9 mouse cellular contexts compared by ENCODE assay signal in the genomic region with DNA sequence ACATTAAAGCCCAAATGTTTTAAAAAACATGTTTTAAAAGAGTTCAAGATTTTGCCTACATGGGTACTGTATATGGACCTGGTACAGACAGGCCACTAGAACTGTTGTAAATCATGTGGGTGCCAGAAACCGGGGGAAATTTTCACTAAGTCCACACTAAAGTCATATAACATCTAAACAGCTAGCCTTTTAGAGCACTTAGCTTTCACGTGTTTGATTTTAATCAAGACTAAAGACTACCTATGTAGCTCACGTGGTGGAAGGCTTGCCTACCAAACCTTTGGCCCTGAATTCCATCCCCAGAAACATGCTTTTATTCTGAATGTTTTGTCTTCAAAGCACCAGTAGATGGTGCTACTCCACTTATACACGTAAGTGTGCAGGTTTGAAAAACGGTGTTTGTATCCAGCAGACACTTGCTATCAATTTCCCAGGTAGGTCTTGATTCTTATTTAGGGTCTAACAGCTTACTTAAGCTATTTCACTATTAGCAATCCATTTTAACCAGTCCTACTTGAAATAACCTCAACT. TPM values are rescaled to one million over a fixed set of nuclear protein-coding genes. Genes with fewer than 3 reads are reported as not detected.
DNase-seq lines count a peak whose midpoint lies in the region; ATAC-seq lines count a peak whose summit lies in the region.
"Had no signal": no experiment of that assay in that cellular context is flagged by ENCODE, and none has a peak within 500 bp of the region (broad histone marks: within the 10 kb centered on the region; RNA-seq: fewer than 3 reads in every experiment).

No protein-coding gene starts in this region.

- no peak overlapping the region for H3K9ac ChIP-seq in midbrain, embryonic 16.5 days (ENCODE audit: low read depth, low read length)

- no peaks in the 10 kb centered on the region for H3K9me3 ChIP-seq in embryonic facial prominence, embryonic 10.5 days
- H3K9me3 ChIP-seq in midbrain, embryonic 16.5 days (replicated peaks; ENCODE audit: control insufficient read depth, low read length, poor library complexity, severe bottlenecking): no peaks in the 10 kb centered on the region

- H3K27me3 ChIP-seq in embryonic facial prominence, embryonic 10.5 days (replicated peaks; ENCODE audit: low read depth, poor library complexity, severe bottlenecking): no peaks in the 10 kb centered on the region
- no peaks in the 10 kb centered on the region for H3K27me3 ChIP-seq in midbrain, embryonic 16.5 days (ENCODE audit: control insufficient read depth, insufficient read depth, low read depth, low read length)

- no peak overlapping the region for H3K4me2 ChIP-seq in midbrain, embryonic 16.5 days (ENCODE audit: low read length)

- intact Hi-C loops in left cerebral cortex, postnatal 10 days (cut with DNase I): no loop called here

- no peak for ATAC-seq in midbrain, embryonic 16.5 days

- peak; percentile 64 for DNase-seq in cerebellum, adult 9-10 months
- no peak for DNase-seq in cerebellum, adult 11-12 months
- peak; percentile 35 to 39 for DNase-seq in B cell, adult 2 months
- DNase-seq in embryonic facial prominence, embryonic 10.5 days (ENCODE audit: low spot score): peak; percentile 28
- DNase-seq in induced T-regulatory cell, adult 2 months (ENCODE audit: low read depth): peak; percentile 79
- no peak for DNase-seq in left cerebral cortex, postnatal 10 days (ENCODE audit: extremely low spot score in 1 of 2, low spot score in 2 of 2)
- no peak for DNase-seq in spleen, adult 18-20 months

- 2% methylated on average over 5 of the region's 5 CpGs for WGBS in embryonic facial prominence, embryonic 10.5 days
- 7% methylated on average over 5 of the region's 5 CpGs for WGBS in midbrain, embryonic 16.5 days

- H3K36me3 ChIP-seq in embryonic facial prominence, embryonic 10.5 days (replicated peaks): peaks cover 76% of the 10 kb centered on the region
- peaks cover 31% of the 10 kb centered on the region for H3K36me3 ChIP-seq in midbrain, embryonic 16.5 days (ENCODE audit: control insufficient read depth, insufficient read depth, low read length)

- peaks cover 11% of the 10 kb centered on the region for H3K4me1 ChIP-seq in embryonic facial prominence, embryonic 10.5 days
- peaks cover 26% of the 10 kb centered on the region for H3K4me1 ChIP-seq in midbrain, embryonic 16.5 days (ENCODE audit: control insufficient read depth, insufficient read depth, low read length)

- H3K27ac ChIP-seq in embryonic facial prominence, embryonic 10.5 days (replicated peaks): no peak overlapping the region; the same call in 1 of the 2 replicates
- H3K27ac ChIP-seq in midbrain, embryonic 16.5 days (ENCODE audit: low read length): peak overlapping the region; percentile 33; the same call in 1 of the 2 replicates

- H3K4me3 ChIP-seq in embryonic facial prominence, embryonic 10.5 days: no peak overlapping the region
- no peak overlapping the region for H3K4me3 ChIP-seq in midbrain, embryonic 16.5 days (ENCODE audit: low read depth, low read length)

RNA-seq across cellular contexts. Expression of a gene that starts 11.9 kb away (rescaled TPM):
- 3,747 and 3,838 TPM in 2 replicates for polyA plus RNA-seq in embryonic facial prominence, embryonic 10.5 days (2016; fragmentation: Nextera tagmentation; extraction: Ambion mirVana)
- polyA plus RNA-seq in midbrain, embryonic 16.5 days (2015; fragmentation: Nextera tagmentation; extraction: Ambion mirVana): 2,998 and 3,109 TPM in 2 replicates
- total RNA-seq in left cerebral cortex, postnatal 10 days (2021): 1,000 to 10,000 TPM; 3,801 to 3,978 TPM

RNA-seq across cellular contexts. Expression of a gene that starts 28.5 kb away (rescaled TPM):
- polyA plus RNA-seq in embryonic facial prominence, embryonic 10.5 days (2016; fragmentation: Nextera tagmentation; extraction: Ambion mirVana): 0.30 and 0.78 TPM in 2 replicates
- 1.7 and 2.1 TPM in 2 replicates for polyA plus RNA-seq in midbrain, embryonic 16.5 days (2015; fragmentation: Nextera tagmentation; extraction: Ambion mirVana)
- 1 to 10 TPM in 1 of 2 experiments, under 1 TPM in 1; 0.88 to 1.8 TPM for total RNA-seq in left cerebral cortex, postnatal 10 days (2021)
- polyA plus RNA-seq: large intestine, adult 2 months had no signal

RNA-seq across cellular contexts. Expression of a gene that starts 29.1 kb away (rescaled TPM):
- 23.0 and 23.8 TPM in 2 replicates for polyA plus RNA-seq in embryonic facial prominence, embryonic 10.5 days (2016; fragmentation: Nextera tagmentation; extraction: Ambion mirVana)
- 27.9 and 29.3 TPM in 2 replicates for polyA plus RNA-seq in midbrain, embryonic 16.5 days (2015; fragmentation: Nextera tagmentation; extraction: Ambion mirVana)
- 10 to 100 TPM; 21.1 to 21.2 TPM for total RNA-seq in left cerebral cortex, postnatal 10 days (2021)

RNA-seq across cellular contexts. Expression of a gene that starts 34.0 kb away (rescaled TPM):
- polyA plus RNA-seq in embryonic facial prominence, embryonic 10.5 days (2016; fragmentation: Nextera tagmentation; extraction: Ambion mirVana): 0.21 and 0.55 TPM in 2 replicates
- 0.53 and 0.74 TPM in 2 replicates for polyA plus RNA-seq in midbrain, embryonic 16.5 days (2015; fragmentation: Nextera tagmentation; extraction: Ambion mirVana)
- under 1 TPM; 0.66 to 0.83 TPM for total RNA-seq in left cerebral cortex, postnatal 10 days (2021)

Comparison
In these comparisons a context has a peak if more than half of its experiments do, and no peak if none do; other contexts are left out.
1. DNase-seq: peak in cerebellum, adult 9-10 months (single experiment), B cell, adult 2 months (2 of 2), embryonic facial prominence, embryonic 10.5 days (single experiment) and induced T-regulatory cell, adult 2 months (single experiment); none in cerebellum, adult 11-12 months (single experiment), left cerebral cortex, postnatal 10 days (0 of 2) and spleen, adult 18-20 months (0 of 2).